Mouse (Mus musculus) spleen, postnatal 14 days (tissue): ENCODE measurements around the gene Gm28363.
"Not testable (repeated sequence)": the region's sequence is repeated elsewhere in the genome, so short reads cannot be mapped to it uniquely, and the experiment has no call there.

Experiments used
- DNase-seq, 2 experiments: peaks; one replicate each; pipeline ENCODE4 v3.0.0; 2021 to 2022; ENCODE audit warnings: low spot score in 2 of 2

The Gm28363 gene

GRCm38 (mm10) chr1:117696831-117697230 is at the start of gene Gm28363:
Gene Gm28363 (plus strand): TSS chr1:117697131.
- not testable (repeated sequence) for DNase-seq

- not testable (repeated sequence) for DNase-seq
Observed at GRCm38 (mm10) chr1:117650236-117650635, 46.7 kb upstream of the Gm28363 start.
